In the genomic region with DNA sequence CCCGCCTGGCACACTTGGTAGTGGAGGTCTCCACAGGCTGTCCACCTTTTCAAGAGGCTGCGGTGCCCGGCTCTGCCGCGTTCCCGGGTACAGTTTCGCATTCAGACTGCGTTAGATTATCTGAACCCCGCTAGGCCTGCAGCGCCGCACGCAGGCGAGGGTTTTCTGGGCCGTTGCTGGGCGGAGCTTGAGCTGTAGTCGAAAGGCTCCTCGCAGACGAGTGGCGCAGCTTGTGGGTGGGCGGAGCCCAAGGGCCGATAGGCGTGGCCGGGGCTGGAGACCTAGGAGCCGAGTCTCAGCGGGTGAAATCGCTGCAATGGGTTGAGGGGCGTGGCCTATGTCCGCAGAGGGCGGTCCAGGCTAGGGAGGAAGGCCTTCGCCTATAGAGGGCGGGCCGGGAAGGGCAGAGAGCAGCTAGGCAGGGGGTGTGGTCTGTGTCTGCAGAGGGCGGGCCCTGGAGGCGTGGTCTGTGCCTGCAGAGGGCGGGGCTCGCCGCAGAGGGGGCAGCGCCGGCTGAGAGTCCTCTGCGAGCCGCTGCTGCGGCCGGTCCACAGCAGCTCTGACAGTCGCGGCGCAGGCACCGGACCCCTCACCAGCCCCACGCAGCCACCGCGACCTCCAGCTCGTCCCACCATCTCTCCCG, we compare ENCODE assay signal across 8 mouse cellular contexts. TPM values are rescaled to one million over a fixed set of nuclear protein-coding genes. Genes with fewer than 3 reads are reported as not detected.
DNase-seq lines count a peak whose midpoint lies in the region; ATAC-seq lines count a peak whose summit lies in the region.

No protein-coding gene starts in this region.

- peaks cover 6% of the 10 kb centered on the region; the same call in 1 of the 2 replicates for H3K27me3 ChIP-seq in heart, embryonic 10.5 days (ENCODE audit: insufficient read depth, poor library complexity, severe bottlenecking)
- H3K27me3 ChIP-seq in kidney, embryonic 15.5 days = peaks cover 10% of the 10 kb centered on the region

- WGBS in heart, embryonic 10.5 days = under 1% methylated on average over 52 of the region's 52 CpGs
- WGBS in kidney, embryonic 15.5 days = under 1% methylated on average over 52 of the region's 52 CpGs

- ATAC-seq in erythroblast, adult 5-6 weeks (replicated peaks; ENCODE audit: low FRiP score, poor library complexity, severe bottlenecking) = peak; percentile 87
- ATAC-seq in kidney, embryonic 15.5 days (replicated peaks; ENCODE audit: low FRiP score) = peak; percentile 95
- peak; percentile 93 for ATAC-seq in monocyte, adult 5-6 weeks (replicated peaks; ENCODE audit: insufficient number of reproducible peaks, low FRiP score, low TSS enrichment, poor library complexity, severe bottlenecking)

- H3K9me3 ChIP-seq in heart, embryonic 10.5 days = no peaks in the 10 kb centered on the region; the same call in 1 of the 2 replicates
- no peaks in the 10 kb centered on the region for H3K9me3 ChIP-seq in kidney, embryonic 15.5 days (replicated peaks)

- DNase-seq in A20 (ENCODE audit: low read depth, low spot score) (peak; percentile 100), liver (peak; percentile 99)
- peak; percentile 100 for DNase-seq in brain, adult 2 months (ENCODE audit: low read depth, low spot score)
- DNase-seq in heart, embryonic 10.5 days (ENCODE audit: low spot score) = peak; percentile 100
- peak; percentile 96 for DNase-seq in spleen, postnatal 4 days (ENCODE audit: low spot score in 2 of 2)

- peak overlapping the region; percentile 89 for H3K4me3 ChIP-seq in heart, embryonic 10.5 days
- H3K4me3 ChIP-seq in kidney, embryonic 15.5 days (replicated peaks) = peak overlapping the region; percentile 67

- H3K36me3 ChIP-seq in heart, embryonic 10.5 days = no peaks in the 10 kb centered on the region
- no peaks in the 10 kb centered on the region for H3K36me3 ChIP-seq in kidney, embryonic 15.5 days

- H3K27ac ChIP-seq in heart, embryonic 10.5 days = peak overlapping the region; percentile 88
- peak overlapping the region; percentile 90 for H3K27ac ChIP-seq in kidney, embryonic 15.5 days

- peaks cover 52% of the 10 kb centered on the region for H3K4me1 ChIP-seq in heart, embryonic 10.5 days
- H3K4me1 ChIP-seq in kidney, embryonic 15.5 days = peaks cover 47% of the 10 kb centered on the region

- peak overlapping the region; percentile 74 for H3K9ac ChIP-seq in kidney, embryonic 15.5 days

- H3K4me2 ChIP-seq in kidney, embryonic 15.5 days = peak overlapping the region; percentile 95

RNA-seq across cellular contexts. Expression of gene Gm21969, which starts 28.7 kb away (rescaled TPM):
- not detected in 2 replicates for total RNA-seq in erythroblast, adult 5-6 weeks (2015; ENCODE audit: low replicate concordance)
- total RNA-seq in erythroblast, adult 5-6 weeks (2017; ENCODE audit: low replicate concordance) = 0.60 TPM in 1 of 2 replicates, not detected in the other
- polyA plus RNA-seq in heart, embryonic 10.5 days (2016; fragmentation: Nextera tagmentation; extraction: Ambion mirVana) = not detected in 2 replicates
- not detected in 2 replicates for polyA plus RNA-seq in kidney, embryonic 15.5 days (2015; fragmentation: Nextera tagmentation; extraction: Ambion mirVana)
- 1.4 TPM in 1 of 3 replicates, not detected in the others for total RNA-seq in monocyte, adult 5-6 weeks (2017)

RNA-seq across cellular contexts. Expression of gene Iffo2, which starts 43.9 kb away (rescaled TPM):
- not detected in 2 replicates for total RNA-seq in erythroblast, adult 5-6 weeks (2015; ENCODE audit: low replicate concordance)
- total RNA-seq in erythroblast, adult 5-6 weeks (2017; ENCODE audit: low replicate concordance) = 0.14 and 1.9 TPM in 2 replicates
- 3.4 and 4.8 TPM in 2 replicates for polyA plus RNA-seq in heart, embryonic 10.5 days (2016; fragmentation: Nextera tagmentation; extraction: Ambion mirVana)
- 4.3 and 4.8 TPM in 2 replicates for polyA plus RNA-seq in kidney, embryonic 15.5 days (2015; fragmentation: Nextera tagmentation; extraction: Ambion mirVana)
- 11.1 to 19.2 TPM (median 11.7 TPM) in 3 replicates for total RNA-seq in monocyte, adult 5-6 weeks (2017)

RNA-seq across cellular contexts. Expression of gene Aldh4a1, which starts 48.4 kb away (rescaled TPM):
- total RNA-seq in erythroblast, adult 5-6 weeks (2015; ENCODE audit: low replicate concordance) = 1.3 TPM in 2 replicates
- 2.0 and 3.8 TPM in 2 replicates for total RNA-seq in erythroblast, adult 5-6 weeks (2017; ENCODE audit: low replicate concordance)
- polyA plus RNA-seq in heart, embryonic 10.5 days (2016; fragmentation: Nextera tagmentation; extraction: Ambion mirVana) = 28.0 and 28.3 TPM in 2 replicates
- polyA plus RNA-seq in kidney, embryonic 15.5 days (2015; fragmentation: Nextera tagmentation; extraction: Ambion mirVana) = 80.5 and 85.0 TPM in 2 replicates
- 4.5 to 8.5 TPM (median 6.2 TPM) in 3 replicates for total RNA-seq in monocyte, adult 5-6 weeks (2017)

Comparison
In these comparisons a context has a peak if more than half of its experiments do, and no peak if none do; other contexts are left out.
1. Peak in every context shown above with its lines: DNase-seq, ATAC-seq, H3K4me3 ChIP-seq and H3K27ac ChIP-seq.